Mouse (Mus musculus) liver, embryonic 14.5 days (tissue): ENCODE data around the gene Prpf6.

Source experiments
- CTCF ChIP-seq: IDR thresholded peaks from 2 replicates; pipeline ENCODE4 v1.5.1; 2016; ENCODE audit warnings: antibody characterized with exemption, low read depth, control low read depth
- EP300 ChIP-seq: IDR thresholded peaks from 2 replicates; pipeline ENCODE4 v1.6.1; 2016; ENCODE audit warnings: antibody characterized with exemption, low read depth

- TF ChIP-seq CTCF (no peak), EP300 (no peak)
Measured at GRCm38 (mm10) chr2:181683381-181683780, 91.7 kb downstream of the Prpf6 start.
